Mouse (Mus musculus): ENCODE results near the gene 2310034G01Rik.

2310034G01Rik gene

DNA sequence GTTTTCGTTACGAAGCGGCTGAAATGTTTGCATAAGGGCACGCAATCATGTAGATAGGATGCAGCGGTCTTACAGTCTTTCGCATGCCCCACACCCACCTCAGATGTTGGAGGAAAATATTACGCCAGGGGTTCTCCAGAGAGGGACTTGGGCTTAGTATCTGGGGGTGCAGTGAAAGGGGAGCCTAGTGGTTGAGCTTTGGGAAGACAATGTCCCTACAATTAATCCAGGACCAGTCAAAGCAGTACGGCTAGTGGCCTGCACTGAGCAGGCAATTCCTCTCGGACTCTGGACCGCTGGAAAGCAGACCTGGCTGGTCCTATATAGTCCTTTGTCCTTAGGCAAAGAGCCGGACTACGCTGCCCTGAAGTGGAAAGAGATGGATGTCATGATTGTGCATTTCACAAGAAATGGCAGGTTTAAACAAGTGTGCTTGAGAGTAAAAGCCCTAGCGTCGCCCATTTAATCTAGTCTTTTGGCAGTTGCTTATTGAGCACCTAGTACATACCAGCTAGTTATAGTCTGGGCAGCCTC lies 22.5 kb downstream of the 2310034G01Rik start:
- DNase-seq: no peak

DNA sequence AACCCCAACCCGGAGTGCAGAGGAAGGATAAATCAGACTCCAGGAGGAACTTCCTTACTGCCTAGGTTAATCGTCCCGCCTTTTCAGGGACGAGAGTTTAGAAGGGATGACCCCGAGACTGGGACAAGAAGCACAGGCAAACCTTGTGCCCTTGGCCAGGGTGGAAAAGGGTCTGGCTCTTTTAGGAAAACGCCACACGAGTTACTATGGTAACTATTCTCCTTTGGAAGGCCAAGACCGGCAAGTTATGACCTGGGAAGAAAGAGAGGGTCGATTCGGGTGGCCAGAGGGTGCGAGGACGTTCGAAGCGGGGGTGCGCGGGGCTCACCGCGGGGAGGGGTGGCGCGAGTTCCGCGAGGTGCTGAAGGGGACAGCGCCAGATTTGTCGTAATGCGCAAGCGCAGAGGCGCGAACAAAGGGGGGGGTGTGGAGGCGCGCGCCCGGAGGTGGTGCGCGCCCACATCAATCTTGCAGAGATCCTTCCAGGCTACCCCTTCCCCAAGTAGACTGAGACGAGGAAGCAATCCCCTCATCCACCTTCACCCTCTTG lies 23.3 kb downstream of the 2310034G01Rik start, which contains the start of gene Psd:
Psd (minus strand) TSS at position 401 of the 550 bp plus-strand sequence.
- DNase-seq: peak; percentile 63

DNA sequence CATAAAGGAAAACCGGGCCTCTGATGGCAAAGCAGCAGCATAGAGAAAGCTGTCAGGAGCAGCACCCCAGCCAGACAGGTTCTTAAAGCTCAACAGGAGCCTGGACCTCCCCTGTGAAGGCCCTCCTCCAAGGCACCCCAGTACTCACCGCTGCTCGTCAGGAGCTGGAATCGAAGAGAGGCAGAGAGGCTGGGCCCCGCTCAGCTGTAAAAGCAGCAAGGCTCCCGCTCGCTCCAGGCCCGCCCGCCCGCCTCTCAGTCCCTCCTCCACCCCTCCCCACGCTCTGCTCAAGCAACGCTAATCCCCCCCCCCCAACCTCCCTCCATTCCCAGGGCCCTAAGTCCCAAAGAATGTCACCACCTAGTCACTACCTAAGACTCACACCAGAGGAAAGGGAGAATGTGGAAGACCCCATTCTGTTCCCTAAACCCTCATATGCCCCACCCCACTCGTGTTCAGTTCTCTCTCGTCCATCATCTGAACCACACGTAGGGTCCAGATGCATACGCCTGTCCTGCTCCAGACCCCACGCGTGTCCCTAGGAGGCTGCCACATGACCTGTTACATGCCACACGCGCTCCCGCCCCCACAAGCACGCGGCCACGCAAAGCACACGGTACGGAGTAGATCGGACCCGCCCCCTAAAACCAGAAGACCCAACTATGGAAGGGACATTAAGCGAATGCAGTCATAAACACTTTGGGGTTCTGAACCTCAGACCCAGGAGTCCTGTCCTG lies 23.9 kb downstream of the 2310034G01Rik start:
- DNase-seq: no peak

DNA sequence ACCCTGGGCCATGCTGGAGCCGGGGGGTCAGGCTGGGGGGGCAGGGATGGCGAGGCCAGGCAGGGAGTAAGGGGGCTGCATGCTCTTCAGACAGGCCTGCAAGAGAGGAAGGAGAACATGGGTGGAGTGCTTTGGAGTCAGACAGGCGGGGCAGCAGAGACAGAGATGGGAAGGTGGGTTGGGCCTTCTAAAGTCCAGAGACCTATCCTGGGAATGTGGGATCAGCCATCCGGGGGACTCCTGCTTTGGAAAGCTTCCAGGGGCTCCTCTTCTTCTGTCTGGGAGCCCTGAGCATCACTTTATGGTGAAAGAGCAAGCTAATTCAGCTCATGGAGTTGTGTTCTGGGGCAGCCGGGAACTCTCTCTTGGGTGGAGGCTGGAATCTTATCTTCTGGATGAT lies 25.2 kb downstream of the 2310034G01Rik start:
- no peak for DNase-seq

DNA sequence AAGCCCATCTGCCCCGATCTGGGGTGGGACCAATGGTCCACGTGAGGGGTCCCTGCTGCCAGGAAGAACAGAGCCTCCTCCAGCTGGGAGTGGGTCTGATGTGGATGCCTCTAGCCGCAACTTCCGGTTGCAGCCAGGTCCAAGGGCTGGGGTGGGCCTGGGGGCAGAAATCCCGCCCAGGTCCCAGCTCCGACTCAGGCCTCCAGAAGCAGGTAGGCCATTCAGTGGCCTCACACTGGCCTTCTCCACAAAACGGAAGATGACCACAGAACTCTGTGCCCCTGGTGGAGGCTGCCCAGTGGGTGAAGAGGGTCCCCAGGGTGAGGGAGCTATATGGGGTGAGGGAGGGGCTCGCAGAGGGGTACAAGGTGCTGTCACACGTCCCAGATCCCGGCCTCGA lies 25.7 kb downstream of the 2310034G01Rik start:
- no peak for DNase-seq

DNA sequence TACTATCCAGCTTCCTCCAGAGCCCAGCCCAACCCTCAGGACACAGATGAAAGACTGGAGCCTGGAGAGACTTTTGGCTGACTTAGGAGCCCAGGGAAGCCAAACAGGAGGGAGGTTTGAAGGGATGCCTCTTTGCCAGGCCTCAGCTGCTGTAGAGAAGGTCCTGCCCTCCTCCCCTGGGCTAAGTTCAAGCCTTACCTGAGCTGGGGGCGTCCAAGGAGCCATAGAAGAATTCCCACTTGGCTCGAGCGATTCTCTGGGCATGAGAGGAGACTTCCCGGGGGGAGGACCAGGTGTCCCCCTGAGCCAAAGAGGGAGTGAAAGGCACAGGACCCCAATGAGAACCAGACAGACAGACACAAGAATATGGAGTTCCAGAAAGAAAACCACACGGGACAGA lies 26.4 kb downstream of the 2310034G01Rik start:
- DNase-seq: no peak

DNA sequence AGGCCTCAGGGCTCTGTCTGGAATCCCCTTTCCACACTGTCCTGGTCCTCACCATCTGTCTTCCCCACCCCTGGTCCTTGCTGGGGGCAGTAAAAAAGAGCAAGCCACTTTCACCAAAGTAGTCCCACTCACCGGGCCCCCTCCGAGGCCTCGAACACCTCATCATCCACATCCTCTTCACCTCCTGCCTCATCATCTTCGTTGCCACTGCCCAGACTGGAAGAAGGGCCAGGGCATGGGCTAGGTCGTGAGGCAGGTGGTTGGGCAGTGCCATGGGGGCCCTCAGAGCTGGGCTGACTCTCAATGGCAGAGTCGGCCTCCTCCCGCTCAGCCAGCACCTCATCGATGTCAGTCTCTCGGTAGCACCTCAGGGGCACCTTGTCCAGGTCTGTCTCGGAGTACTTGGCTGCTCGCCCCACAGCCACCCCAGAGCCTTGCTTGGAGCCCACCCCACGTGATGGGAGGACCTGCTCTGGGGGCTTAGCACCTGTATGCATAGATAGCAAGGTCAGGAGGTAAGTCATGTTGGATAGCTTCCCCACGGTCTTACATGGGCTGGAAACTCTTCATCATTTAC lies 27.0 kb downstream of the 2310034G01Rik start:
- no peak for DNase-seq

DNA sequence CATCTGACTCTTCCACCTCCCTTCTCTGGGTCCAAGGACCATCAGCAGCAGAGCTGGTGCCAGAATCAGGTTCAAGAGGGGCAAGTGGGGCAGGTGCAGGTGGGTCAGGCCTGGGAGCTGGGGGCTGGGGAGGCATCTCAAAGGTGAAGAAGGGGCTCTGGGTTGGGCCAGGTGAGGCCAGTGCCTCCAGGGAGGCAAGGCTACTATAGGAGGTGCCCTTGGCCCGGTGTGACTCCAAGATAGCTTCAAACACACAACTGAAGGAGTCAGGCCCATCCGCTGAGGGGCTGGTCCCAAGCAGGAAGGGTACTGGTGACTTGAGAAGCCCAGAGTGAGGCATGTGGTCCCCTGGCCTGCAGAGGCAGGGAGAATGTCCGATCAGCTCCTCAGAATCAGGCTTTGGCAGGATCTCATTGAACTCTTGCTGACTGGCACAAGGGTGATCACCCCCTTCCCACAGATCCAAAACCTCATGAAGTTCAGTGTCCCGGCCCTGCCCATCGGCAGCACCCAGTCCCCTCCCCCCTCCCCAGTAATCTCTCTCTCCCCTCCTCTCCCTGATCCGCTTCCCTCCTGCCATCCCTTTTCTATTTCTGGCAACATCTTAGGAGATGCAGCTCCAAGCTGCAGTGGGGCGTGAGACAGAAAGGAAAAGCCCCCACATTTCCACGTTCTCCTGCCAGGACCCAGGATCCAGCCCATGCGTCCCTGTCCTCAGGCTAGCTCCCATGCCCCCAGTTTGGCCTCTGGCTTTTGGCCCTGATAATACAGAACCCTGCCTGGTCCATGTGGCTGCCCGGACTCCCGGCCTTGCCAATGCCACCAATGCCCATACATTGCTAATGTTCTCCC lies 27.7 kb downstream of the 2310034G01Rik start:
- DNase-seq: no peak

DNA sequence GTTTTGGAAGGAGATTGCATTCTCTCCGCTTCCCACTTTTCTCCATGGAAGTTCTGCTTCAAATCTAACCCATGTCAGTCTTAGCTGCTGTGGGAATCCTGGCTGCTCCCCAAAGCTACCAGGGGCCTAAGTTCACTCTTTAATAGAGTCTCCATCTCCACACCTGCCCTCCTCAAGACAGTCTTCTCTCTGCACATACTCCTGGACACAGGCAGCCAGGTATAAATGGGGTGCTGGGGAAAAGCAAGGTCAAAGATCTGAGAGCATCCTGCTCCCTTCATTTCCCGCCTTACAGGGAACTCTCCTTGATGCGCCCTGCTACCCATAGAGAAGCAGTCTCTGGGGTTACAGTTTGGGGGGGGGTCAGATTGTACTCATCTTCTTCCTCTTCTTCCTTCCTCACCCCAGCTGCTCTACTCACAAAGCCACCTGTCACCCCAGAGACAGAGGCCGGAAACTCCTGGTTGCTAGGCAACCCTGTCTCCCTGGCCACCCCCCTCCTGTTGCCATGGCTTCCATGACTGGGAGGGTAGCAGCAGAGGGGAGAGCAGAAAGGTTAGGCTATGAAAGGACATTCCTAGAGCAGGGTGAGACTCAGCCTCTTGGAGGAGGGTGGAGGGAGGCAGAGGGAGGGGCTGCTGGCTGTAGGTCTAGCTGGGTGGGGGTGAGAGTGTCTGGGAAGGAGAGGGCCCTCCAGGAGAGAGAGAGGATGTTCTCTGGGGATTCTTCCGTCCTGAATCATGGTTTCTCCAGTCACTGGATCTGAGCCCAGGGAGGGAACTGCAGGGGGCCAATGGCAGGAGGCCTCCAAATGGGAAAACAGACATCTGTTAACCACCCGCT lies 28.8 kb downstream of the 2310034G01Rik start:
- no peak for DNase-seq

DNA sequence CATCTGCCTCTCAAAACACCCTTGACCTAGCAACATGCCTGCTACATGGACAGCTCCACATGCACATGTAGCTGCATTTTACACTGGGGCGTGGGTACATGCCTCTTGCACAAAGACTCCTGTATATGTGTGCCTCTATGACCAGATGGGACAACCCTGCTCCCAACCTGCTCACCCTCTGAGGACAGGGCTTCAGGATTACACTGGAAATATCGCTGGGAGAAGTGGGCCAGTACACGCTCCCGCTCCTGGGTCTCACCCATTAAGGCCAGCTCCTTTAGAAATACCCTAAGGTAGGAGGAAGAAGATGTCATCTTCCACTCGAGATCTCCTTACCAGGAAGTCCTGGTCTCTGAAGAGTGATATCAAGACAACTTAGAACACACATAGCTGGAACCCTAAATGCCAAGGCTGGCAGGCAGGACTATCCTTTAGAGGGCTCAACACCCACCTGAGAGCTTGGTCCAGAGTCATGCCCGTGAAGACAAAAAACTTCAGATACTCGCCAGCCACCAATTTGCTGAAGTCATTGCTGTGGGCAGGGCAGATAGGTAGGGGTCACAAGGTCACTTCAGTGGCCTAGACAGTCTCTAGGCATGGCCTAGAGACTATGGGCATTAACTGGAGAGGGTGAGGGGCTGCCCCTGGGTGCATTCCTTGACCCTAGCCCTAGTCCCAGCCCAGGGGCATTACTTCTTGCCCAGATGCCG lies 29.9 kb downstream of the 2310034G01Rik start:
- DNase-seq: no peak

DNA sequence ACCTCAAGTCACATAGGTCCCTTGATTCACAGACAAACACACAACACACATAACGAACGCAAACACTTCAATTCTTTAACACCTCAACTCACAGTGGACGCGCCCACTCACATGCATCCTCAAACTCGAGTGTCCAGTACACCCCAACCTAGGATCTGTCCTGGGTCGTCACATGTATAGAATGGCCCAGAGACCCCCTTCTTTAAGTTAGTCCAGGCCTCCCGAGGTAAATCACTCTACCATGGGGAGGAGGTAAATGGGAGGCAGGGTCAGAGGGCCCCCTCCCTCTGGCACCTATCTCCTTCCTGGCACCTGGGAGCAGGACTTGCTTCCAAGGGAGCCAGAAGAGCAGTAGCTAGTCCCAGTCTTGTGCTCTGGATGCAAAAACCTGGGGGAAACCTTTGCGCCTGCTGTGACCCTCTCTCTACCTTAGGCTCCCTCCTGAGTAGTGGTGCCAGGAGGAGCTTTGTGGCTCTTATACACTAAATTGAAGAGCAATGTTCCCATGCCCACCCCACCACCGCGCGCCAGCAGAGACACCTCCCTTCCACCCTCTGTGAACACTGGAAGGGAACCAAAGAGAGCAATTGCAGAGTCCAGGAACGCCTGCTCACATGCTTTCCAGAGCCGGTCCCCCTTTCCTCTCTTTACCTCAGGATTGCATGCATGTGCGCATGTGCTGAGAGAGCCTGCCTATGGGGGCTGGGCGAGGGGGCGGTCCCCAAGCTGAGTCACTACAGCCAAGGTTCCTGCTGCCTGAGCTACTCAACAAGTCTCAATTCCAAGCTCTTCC lies 31.3 kb downstream of the 2310034G01Rik start:
- DNase-seq: peak; percentile 63

DNA sequence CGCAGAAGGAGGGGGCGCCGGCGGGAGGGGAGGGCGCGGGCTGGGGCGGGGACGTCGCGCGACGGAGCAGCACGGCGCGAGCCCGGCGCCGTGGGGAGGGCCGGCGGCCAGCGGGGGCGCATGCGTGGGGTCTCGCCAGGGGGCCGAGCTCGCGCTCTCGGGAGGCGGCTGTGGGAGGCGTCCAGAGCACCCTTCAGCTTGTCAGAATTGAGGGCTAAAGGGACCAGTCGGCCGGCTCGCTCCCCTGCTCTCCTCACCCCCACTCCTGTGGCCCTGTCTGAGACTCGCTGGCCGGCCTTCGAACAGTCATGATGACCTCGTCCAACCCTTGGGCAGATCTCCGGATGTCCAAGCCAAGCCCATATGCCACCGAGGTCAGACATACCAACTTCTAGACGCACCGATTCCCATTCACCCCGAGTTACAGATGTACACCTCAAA lies 32.1 kb downstream of the 2310034G01Rik start:
- DNase-seq: no peak

DNA sequence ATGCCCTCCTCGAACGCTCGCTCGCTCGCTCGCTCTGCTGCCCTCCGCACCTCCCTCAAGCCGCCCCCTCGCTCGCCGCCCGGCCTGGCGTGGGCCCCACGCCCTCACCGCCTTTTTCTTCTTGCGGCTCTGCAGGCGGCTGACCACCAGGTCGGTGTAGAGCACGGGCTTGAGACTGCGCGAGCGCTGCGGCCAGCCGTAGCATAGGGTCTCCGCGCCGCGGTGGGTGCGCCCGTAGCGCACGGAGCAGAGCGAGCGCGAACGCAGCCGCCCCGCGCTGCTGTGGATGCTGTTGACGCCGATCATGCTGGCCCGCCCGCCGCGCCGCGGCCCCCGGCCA lies 32.6 kb downstream of the 2310034G01Rik start:
- no peak for DNase-seq

DNA sequence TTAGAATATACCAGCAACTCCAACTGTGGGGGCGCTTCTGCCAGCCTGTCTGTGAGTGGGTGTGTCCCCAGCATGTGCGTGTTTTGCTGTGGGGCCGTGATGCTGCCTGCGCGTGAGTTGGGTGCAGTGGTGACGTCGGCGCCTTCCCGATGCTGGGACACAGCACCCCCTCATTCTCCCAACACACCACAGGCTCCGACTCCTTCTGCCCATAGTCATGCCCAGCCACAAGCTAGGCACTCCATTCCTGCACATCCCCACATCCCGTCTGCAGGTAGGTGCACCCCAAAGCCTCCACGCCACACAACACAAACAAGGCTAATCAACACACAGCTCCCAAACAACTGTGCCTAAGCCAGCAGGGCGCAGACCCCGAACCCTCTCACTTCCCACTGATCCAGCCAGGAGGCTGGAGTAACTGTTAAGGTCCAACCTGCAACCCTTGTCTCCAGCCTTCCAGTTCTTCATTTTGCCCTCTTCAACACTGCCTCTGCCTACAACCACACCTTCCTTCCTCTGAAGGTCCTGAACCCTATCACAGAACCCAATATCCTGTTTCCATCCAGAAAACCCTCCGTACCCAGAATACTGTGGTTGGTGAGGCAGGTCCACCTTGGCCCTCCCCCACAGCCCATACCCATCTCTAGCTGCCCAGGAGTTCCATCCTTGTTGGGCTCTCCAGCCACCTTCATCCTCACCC lies 33.1 kb downstream of the 2310034G01Rik start:
- DNase-seq: no peak

DNA sequence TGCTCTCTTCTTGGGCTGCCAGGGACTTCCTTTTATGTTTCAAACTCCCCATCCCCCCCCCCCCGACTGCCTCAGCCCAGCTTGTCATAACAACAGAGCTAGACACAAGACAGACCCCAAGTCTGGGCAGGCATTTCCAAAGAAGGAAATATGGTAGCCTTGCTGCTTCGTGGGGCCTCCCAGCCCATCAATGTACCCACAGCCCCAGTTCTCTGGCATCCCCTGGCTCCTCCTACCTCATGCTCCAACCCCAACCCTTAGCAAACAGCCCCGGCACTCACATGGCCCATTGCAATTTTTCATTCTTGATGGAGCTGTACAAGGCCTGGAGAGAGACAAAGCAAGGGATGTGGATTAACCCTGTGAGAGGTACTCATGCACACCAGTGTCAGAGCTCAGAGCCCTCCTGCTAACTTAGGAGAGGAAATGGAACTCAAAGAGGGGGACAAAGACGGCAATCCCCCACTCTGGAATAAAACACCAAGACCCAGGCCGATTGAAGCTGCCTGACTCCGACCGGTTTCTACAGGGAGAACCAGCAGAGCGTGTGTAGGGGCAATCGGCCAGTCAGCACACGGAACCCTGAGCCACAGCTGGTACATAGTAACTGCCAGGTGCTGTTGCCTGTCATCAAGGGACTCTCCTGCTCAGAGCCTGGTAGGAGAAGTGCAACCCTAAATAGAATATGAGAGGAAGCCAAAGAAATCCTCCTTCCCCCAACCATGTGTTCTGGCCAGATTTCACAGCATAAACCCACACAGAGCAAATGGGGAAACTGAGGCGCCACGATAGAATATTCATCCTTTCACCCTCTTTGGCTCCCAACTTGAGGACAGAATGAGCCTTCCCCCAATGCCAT lies 34.1 kb downstream of the 2310034G01Rik start:
- no peak for DNase-seq

DNA sequence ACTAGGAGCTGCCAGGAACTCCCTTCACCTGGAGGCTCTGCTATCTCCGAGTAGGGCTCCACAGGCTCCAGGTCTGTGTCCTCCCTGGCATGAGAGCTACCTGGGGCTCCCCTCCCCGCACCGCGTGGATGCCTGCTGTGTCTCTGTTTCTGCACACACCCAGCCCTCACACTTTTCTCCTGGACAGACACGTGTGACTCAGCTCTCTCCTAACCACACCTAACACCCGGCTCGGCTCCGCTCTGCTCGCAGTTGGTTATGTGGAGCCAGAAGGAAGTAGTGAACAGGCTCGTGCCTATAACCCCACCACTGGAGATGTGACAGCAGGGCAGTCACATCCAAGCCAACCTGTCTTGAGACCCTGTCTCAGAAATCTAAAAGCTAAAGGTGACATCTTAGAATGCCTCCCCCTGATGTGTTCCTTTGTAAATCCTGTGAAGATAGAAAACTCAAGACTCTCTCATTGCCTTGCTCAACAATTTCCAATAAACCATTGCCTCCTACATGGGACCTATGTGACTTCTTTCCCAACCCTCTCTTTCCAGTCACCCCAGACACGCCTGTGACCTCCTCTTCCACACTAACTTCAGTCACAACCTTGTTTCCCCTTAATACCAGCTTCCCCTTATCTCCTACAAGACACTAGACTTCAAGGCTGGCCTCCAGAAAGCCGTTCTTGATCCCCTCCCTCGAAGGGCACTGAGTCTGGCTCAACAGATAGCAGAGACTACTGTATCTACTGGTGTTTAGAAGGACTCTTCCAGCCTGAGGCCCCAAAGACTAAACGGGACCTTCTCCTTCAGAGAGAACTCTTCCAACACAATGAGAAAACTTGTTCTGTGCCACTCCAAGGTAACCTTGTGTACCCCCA lies 35.0 kb downstream of the 2310034G01Rik start:
- no peak for DNase-seq

DNA sequence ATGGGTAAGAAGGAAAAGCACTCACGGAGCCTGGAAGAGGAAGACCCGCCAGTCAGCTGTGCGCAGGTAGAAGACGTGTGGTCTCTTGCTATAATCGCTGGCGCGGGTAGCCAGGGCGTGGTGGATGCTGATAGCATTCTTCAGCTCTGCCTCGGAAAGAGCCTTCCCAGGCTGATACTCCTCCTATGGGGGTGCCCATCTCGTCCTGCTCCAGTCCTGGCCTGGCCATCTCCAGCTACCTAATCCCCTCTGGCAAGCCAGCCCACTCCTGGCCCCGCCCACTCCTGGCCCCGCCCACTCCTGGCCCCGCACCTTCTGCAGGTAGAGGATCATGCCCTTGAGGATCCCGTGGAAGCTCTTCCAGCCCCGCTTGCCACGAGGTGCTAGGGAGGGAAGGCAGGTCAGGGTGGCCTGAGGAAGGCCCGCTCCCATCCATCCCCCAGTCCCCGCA lies 35.9 kb downstream of the 2310034G01Rik start:
- no peak for DNase-seq

DNA sequence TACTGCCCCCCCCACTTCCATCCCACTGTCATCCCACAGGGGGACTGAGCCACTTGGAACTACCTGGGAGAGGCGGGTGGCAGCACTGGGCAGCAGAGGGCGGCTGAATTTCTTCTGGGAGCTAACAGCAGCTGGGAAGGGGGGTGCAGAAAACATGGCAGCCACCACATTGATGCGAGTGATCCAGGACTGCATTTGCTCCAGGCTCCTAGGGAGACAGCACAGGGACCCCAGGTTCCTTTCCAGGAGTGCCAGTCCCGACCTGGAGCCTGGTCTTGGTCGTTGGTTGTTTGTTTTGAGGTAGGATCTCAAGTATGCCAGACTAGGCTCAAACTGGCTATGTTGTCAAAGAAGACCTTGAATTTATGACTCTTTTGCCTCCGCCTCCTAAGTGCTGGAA lies 36.5 kb downstream of the 2310034G01Rik start:
- DNase-seq: no peak

Data from lung, postnatal 14 days (tissue).